Mouse (Mus musculus) cerebellum, adult 2 months (tissue): ENCODE measurements at regions not wholly inside any gene's neighbourhood (a gene's known extent, or its start where the extent isn't known, plus 50 kb on each side); places are given as distances from the start of the nearest gene placed in this dataset.

ENCODE experiments used
- CTCF ChIP-seq: fragments of 200-500 bp; IDR thresholded peaks from 2 replicates; pipeline ENCODE4 v1.5.1; 2011; ENCODE audit warnings: low read depth, mild to moderate bottlenecking, control low read depth, low read length, moderate library complexity, borderline replicate concordance; ENCODE audit not compliant: insufficient read depth
- POLR2A ChIP-seq: fragments of 200-500 bp; IDR thresholded peaks from 2 replicates; pipeline ENCODE4 v1.6.1; 2011; ENCODE audit warnings: low read length, control low read depth, borderline replicate concordance; ENCODE audit not compliant: insufficient read depth

- TF ChIP-seq POLR2A (no peak), CTCF (no peak)
These were observed 607.4 kb upstream of the Fam92a start for GRCm38 (mm10) chr4:12779211-12779610.
